Mouse (Mus musculus) limb, embryonic 15.5 days (tissue): ENCODE data around the gene Gm47985. TPM values are rescaled to one million over a fixed set of nuclear protein-coding genes. Genes with fewer than 3 reads are reported as not detected.
"Not testable (repeated sequence)": the region's sequence is repeated elsewhere in the genome, so short reads cannot be mapped to it uniquely, and the experiment has no call there.

Source experiments
- ATAC-seq: fragments of 200-750 bp; cut with Nextera tagmentation; 2 replicates; pipeline ENCODE4 v1.8.0; 2017; ENCODE audit warnings: low read depth, moderate TSS enrichment; ENCODE audit not compliant: insufficient number of reproducible peaks, low FRiP score, low TSS enrichment
- H3K27ac ChIP-seq: fragments of 300-500 bp; sonication (generic); 2 replicates; pipeline ENCODE4 v1.5.1; 2015; ENCODE audit warnings: moderate library complexity, mild to moderate bottlenecking, inconsistent platforms
- H3K27me3 ChIP-seq: fragments of 300-500 bp; sonication (generic); 2 replicates; pipeline ENCODE4 v1.6.1; 2015; ENCODE audit warnings: inconsistent platforms
- H3K36me3 ChIP-seq: fragments of 300-500 bp; sonication (generic); 2 replicates; pipeline ENCODE4 v1.6.1; 2015; ENCODE audit warnings: inconsistent platforms
- H3K4me1 ChIP-seq: fragments of 300-500 bp; sonication (generic); 2 replicates; pipeline ENCODE4 v1.6.1; 2015; ENCODE audit warnings: inconsistent platforms
- H3K4me2 ChIP-seq: fragments of 300-500 bp; sonication (generic); 2 replicates; pipeline ENCODE4 v1.6.1; 2015; ENCODE audit warnings: mild to moderate bottlenecking, inconsistent platforms
- H3K4me3 ChIP-seq: fragments of 300-500 bp; sonication (generic); 2 replicates; pipeline ENCODE4 v1.5.1; 2015; ENCODE audit warnings: mild to moderate bottlenecking, inconsistent platforms
- H3K9ac ChIP-seq: fragments of 300-500 bp; sonication (generic); 2 replicates; pipeline ENCODE4 v1.6.1; 2015; ENCODE audit warnings: inconsistent platforms
- H3K9me3 ChIP-seq: fragments of 300-500 bp; sonication (generic); 2 replicates; pipeline ENCODE4 v1.6.1; 2016; ENCODE audit warnings: inconsistent platforms
- WGBS: fragments of 180-500 bp; shearing (Covaris S2); methylation state at CpG from one replicate; pipeline ENCODE4 v1.1.7; 2015; 5-methylcytosine and 5-hydroxymethylcytosine counted together
- polyA plus RNA-seq: library from polyadenylated mRNA; unstranded; fragments of >200 nt; fragmentation: Nextera tagmentation; extraction: Ambion mirVana; gene quantifications from 2 replicates; pipeline ENCODE4 v1.2.1, GENCODE M21; 2015

Gm47985 gene
- polyA plus RNA-seq, 1 experiment from 2014 or later, result not detected

DNA sequence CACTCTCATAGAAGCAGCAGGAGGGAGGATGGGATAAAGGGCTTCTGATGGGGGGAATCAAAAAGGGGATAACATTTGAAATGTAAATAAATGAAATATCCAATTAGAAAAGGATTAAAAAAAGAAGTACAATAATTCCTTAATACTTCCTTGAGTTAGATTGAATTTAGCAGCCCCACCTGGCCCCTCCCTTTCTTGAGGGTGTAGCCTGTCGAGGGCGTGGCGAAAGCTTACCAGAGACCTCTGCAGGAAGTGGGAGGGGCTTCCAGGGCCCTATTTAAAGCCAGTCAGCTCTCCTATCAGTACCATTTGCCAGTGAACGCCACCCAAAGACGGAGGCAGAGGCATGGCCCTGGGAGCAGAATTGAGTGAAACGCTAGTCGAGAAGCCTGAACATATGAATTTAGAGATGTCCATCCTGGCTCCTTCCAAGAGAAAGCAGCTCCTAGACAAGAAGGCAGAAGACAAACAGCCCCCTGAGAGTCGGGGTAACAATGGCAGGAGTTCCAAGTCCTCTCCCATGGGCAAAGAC is 27.6 kb downstream of the Gm47985 start, which contains the start of gene Gm47996:
Gm47996 (plus strand) TSS at position 308 of the 532 bp plus-strand sequence.
- not testable (repeated sequence) for H3K36me3 ChIP-seq, H3K4me2 ChIP-seq, H3K9me3 ChIP-seq, H3K27ac ChIP-seq, H3K27me3 ChIP-seq, H3K4me1 ChIP-seq, H3K9ac ChIP-seq, H3K4me3 ChIP-seq, ATAC-seq
- WGBS, result 91% methylated on average over 6 of the region's 8 CpGs

DNA sequence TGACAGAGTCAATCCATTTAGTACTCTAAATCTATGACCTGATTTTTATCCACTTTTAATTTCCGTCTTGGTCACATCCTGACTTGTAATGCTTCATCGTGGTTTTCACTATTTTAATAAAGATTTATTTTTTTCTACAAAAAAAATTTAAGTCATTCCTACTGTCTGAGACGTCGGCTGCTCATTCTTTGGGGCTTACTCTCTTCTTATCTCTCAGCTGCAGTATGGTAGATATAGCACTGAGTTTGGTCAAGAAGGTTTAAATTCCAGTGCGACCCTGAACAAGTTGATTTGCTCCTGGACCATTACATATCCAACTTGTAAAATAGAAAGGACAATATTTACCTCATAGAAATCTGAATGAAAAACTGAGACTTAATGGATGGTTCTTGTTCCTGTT is 29.3 kb downstream of the Gm47985 start:
- not testable (repeated sequence) for ATAC-seq, H3K4me1 ChIP-seq, H3K9ac ChIP-seq, H3K9me3 ChIP-seq, H3K4me3 ChIP-seq, H3K27me3 ChIP-seq, H3K27ac ChIP-seq, H3K4me2 ChIP-seq, H3K36me3 ChIP-seq
- 90% methylated on average over 5 of the region's 5 CpGs for WGBS

GRCm38 (mm10) chr1:151214862-151215261 is 32.5 kb downstream of the Gm47985 start:
- no peak for ATAC-seq
- peaks cover 5% of the 10 kb centered on the region; the same call in 1 of the 2 replicates for H3K4me1 ChIP-seq
- no peak overlapping the region for H3K4me2 ChIP-seq
- no peak overlapping the region for H3K27ac ChIP-seq
- no peak overlapping the region for H3K4me3 ChIP-seq
- 51% methylated on average over 2 of the region's 2 CpGs for WGBS
- no peaks in the 10 kb centered on the region for H3K27me3 ChIP-seq
- H3K9ac ChIP-seq, result no peak overlapping the region
- H3K36me3 ChIP-seq, result no peaks in the 10 kb centered on the region
- no peaks in the 10 kb centered on the region for H3K9me3 ChIP-seq

DNA sequence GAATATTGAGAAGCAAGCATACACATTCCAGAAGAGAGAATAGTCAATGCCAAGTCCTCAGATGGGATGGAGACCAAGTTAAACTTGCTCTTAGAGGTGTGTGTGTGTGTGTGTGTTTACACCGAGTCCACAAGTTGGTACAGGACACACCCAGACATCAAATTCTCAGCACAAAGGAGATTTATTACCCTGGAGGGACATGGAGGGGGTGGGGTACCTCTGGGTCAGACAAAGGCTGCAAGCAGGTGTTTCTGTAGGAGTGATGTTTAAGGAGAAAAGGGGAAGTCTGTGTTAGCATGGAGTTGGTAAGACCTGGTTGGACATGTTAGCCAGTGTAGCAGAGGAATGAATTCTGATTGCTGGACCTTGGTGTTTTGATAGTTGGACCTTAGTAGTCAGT is 33.6 kb downstream of the Gm47985 start:
- no peak overlapping the region for H3K4me2 ChIP-seq
- H3K36me3 ChIP-seq, result no peaks in the 10 kb centered on the region
- H3K9me3 ChIP-seq, result no peaks in the 10 kb centered on the region
- H3K27ac ChIP-seq, result no peak overlapping the region
- no peaks in the 10 kb centered on the region for H3K27me3 ChIP-seq
- H3K4me1 ChIP-seq, result peaks cover 5% of the 10 kb centered on the region; the same call in 1 of the 2 replicates
- WGBS, result 48% methylated on average over 1 of the region's 1 CpGs
- ATAC-seq, result no peak
- H3K9ac ChIP-seq, result no peak overlapping the region
- no peak overlapping the region for H3K4me3 ChIP-seq

DNA sequence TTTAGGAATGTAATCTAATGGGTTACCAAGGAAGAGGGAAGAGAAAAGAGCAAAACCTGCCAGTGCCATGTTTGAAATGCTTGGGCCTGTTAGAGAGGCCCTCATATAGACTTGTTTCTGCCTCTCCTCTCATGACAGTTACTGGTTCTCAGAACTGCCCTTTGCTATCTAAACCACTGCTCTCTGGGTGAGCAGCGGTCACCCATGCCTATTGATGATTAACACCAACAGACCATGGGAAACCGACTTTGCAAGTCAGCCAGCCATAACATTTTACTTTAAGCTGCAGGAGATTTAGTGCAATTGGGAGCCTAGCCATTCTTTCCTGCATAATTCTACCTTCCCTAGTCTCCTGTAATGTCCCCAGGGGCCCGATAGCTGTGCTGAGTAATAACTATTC is 34.1 kb downstream of the Gm47985 start:
- H3K9me3 ChIP-seq, result no peaks in the 10 kb centered on the region
- H3K4me3 ChIP-seq, result no peak overlapping the region
- no peak overlapping the region for H3K9ac ChIP-seq
- 66% methylated on average over 3 of the region's 3 CpGs for WGBS
- H3K36me3 ChIP-seq, result no peaks in the 10 kb centered on the region
- no peak for ATAC-seq
- no peaks in the 10 kb centered on the region for H3K27me3 ChIP-seq
- H3K4me2 ChIP-seq, result no peak overlapping the region
- H3K4me1 ChIP-seq, result peaks cover 5% of the 10 kb centered on the region; the same call in 1 of the 2 replicates
- no peak overlapping the region for H3K27ac ChIP-seq

DNA sequence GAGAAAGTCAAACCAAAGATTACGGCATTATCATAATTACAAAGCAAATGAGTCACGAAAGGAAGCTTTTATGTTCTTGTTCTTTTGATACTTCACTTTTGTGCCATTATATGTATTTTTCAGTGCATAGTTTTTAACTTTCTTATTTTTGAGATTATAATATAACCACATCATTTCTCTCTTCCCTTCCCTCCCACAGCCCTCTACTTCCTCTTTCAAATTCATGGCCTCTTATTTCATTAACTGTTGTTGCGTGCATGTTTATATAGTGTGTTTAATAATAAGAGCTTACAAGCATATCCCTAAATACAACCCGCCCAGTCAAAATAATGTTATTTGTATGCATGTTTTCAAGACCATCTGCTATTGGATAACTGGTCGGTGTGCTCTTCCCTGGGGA is 36.7 kb downstream of the Gm47985 start:
- Histone ChIP-seq H3K4me1 (peaks cover 5% of the 10 kb centered on the region; the same call in 1 of the 2 replicates), H3K27me3 (no peaks in the 10 kb centered on the region), H3K4me3 (no peak overlapping the region), H3K9ac (no peak overlapping the region), H3K4me2 (no peak overlapping the region), H3K36me3 (no peaks in the 10 kb centered on the region), H3K9me3 (no peaks in the 10 kb centered on the region), H3K27ac (no peak overlapping the region)
- WGBS, result 92% methylated on average over 5 of the region's 5 CpGs
- no peak for ATAC-seq

- no peak overlapping the region for H3K4me3 ChIP-seq
- H3K27ac ChIP-seq, result no peak overlapping the region
- 77% methylated on average over 7 of the region's 7 CpGs for WGBS
- H3K36me3 ChIP-seq, result no peaks in the 10 kb centered on the region
- H3K4me2 ChIP-seq, result no peak overlapping the region
- no peak for ATAC-seq
- no peaks in the 10 kb centered on the region for H3K27me3 ChIP-seq
- H3K9me3 ChIP-seq, result no peaks in the 10 kb centered on the region
- H3K9ac ChIP-seq, result no peak overlapping the region
- 0 out of 2 replicates have a peak, but pooled peaks cover 3% of the 10 kb centered on the region for H3K4me1 ChIP-seq
Observed at GRCm38 (mm10) chr1:151220098-151220497, 37.8 kb downstream of the Gm47985 start.

DNA sequence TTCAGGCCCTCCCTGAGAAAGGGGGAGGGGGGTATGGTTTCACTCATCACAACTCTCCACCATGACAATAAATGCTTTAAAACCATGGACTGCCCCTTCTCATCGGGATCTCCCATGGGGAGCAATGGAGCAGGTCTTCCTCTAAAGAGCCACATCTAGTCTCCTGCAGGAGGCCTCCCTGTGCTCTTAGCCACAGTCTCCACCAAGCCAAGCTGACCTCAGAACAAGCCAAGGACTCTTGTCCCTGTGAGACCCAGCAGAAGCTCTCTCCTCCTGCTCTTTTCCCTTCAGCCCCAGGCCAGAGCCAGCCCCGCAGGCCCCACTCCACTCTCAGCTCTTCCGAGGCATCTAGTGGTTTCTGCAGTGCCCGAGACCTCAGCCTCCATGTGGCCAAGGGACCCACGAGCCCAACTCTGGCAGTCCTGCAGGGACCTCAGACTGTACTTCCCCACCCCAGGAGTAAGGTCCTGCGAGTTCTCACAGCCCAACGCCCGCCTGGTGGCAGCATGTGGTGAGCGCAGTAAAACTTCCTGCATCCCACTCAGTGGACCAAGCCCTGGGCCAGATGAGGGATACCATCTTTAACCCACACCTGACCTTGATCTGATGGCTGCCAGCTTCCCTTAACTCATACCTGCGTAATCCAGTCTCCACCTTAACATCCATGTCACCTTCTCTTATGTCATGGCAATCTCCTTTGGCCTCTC is 40.4 kb downstream of the Gm47985 start:
- no peak for ATAC-seq

DNA sequence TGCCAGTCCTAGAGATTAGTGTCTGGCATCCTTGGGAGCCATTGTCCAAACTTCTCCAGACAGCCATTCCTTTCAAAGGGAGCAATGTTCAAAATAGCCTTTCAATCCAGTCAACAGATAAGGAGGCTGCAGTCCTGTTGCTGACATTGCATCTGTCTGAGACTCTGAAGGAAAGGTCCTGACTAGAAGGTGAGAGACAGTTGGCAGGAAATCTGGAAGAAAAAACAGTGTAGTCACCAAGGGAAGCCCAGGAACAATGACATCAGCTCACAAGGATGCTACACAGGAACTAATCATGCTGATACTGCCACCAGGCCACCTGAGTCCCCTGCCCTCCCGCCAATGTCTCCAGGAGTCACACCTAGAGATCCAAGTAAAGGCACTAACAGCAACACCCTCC is 41.0 kb downstream of the Gm47985 start:
- H3K4me3 ChIP-seq, result no peak overlapping the region
- ATAC-seq, result no peak
- H3K27ac ChIP-seq, result no peak overlapping the region
- no peak overlapping the region for H3K4me2 ChIP-seq
- H3K27me3 ChIP-seq, result no peaks in the 10 kb centered on the region
- H3K36me3 ChIP-seq, result no peaks in the 10 kb centered on the region
- no peak overlapping the region for H3K9ac ChIP-seq
- whole genome bisulfite sequencing, result 78% methylated on average over 1 of the region's 1 CpGs
- H3K4me1 ChIP-seq, result no peaks in the 10 kb centered on the region
- H3K9me3 ChIP-seq, result no peaks in the 10 kb centered on the region

More for the DNA sequence above, 40.4 kb downstream of the Gm47985 start:
- WGBS, result 80% methylated on average over 10 of the region's 10 CpGs
- no peaks in the 10 kb centered on the region for H3K4me1 ChIP-seq
- no peaks in the 10 kb centered on the region for H3K36me3 ChIP-seq
- no peak overlapping the region for H3K4me2 ChIP-seq
- no peak overlapping the region for H3K27ac ChIP-seq
- H3K4me3 ChIP-seq, result no peak overlapping the region
- no peak overlapping the region for H3K9ac ChIP-seq
- H3K9me3 ChIP-seq, result no peaks in the 10 kb centered on the region
- no peaks in the 10 kb centered on the region for H3K27me3 ChIP-seq

DNA sequence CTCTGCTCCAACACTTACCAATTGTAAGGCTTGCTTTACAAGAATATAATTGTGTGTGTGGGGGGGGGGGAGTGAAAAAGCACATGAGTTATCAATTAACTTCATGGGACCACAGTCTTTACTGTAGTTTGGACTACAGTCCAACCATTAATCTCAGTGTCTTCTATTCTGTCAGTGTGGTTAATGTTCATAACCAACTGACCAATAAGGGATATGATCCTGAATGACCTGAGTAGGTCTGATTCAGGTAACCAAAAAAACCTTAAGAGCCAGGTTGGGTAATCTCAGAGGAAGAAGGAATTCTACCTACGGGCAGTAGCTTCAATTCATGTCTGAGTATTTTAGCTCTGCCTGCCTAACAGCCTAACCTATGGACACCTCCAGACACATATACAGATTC is 42.2 kb downstream of the Gm47985 start:
- Histone ChIP-seq H3K4me1 (no peaks in the 10 kb centered on the region), H3K4me2 (no peak overlapping the region), H3K27me3 (no peaks in the 10 kb centered on the region), H3K4me3 (no peak overlapping the region), H3K9ac (no peak overlapping the region), H3K9me3 (no peaks in the 10 kb centered on the region), H3K36me3 (no peaks in the 10 kb centered on the region), H3K27ac (no peak overlapping the region)
- ATAC-seq, result no peak
- 79% methylated on average over 1 of the region's 1 CpGs for whole genome bisulfite sequencing

DNA sequence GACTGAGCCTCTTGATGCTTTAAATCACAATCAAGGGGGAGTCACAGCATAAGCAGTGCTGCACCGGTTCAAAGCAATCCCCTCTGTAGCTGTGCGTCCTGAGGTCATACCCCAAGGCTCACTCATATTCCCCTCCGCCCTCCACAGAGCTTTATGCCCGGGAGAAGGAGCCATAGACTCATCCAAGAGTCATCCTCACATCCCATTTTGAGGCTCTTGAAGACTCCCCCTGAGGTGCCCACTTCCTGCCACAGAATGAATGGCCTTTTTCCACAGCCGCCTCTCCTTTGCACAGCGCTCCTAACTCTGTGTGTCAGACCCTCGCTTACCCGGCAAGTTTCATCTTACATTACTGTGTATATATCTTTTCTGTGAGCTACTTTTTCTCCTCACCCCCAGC is 45.2 kb downstream of the Gm47985 start:
- Histone ChIP-seq H3K36me3 (no peaks in the 10 kb centered on the region), H3K27me3 (no peaks in the 10 kb centered on the region), H3K4me1 (no peaks in the 10 kb centered on the region), H3K4me3 (no peak overlapping the region), H3K4me2 (no peak overlapping the region), H3K9ac (no peak overlapping the region), H3K27ac (no peak overlapping the region), H3K9me3 (no peaks in the 10 kb centered on the region)
- ATAC-seq, result no peak
- 66% methylated on average over 8 of the region's 8 CpGs for WGBS

GRCm38 (mm10) chr1:151228320-151228989 is 46.1 kb downstream of the Gm47985 start:
- H3K9me3 ChIP-seq, result no peaks in the 10 kb centered on the region
- ATAC-seq, result no peak
- H3K36me3 ChIP-seq, result no peaks in the 10 kb centered on the region
- no peaks in the 10 kb centered on the region for H3K27me3 ChIP-seq
- no peak overlapping the region for H3K27ac ChIP-seq
- no peak overlapping the region for H3K4me3 ChIP-seq
- no peak overlapping the region for H3K4me2 ChIP-seq
- 47% methylated on average over 1 of the region's 1 CpGs for WGBS
- H3K4me1 ChIP-seq, result no peaks in the 10 kb centered on the region
- no peak overlapping the region for H3K9ac ChIP-seq
